Mouse (Mus musculus) heart, adult 11 months (tissue): ENCODE results near the gene Gpr162.
A peak's percentile ranks its signal among the peaks of the same experiment; 100 is the strongest.

ENCODE experiments used
- DNase-seq: peaks from one replicate; pipeline ENCODE4 v3.0.0; 2022

Gene Gpr162

DNA sequence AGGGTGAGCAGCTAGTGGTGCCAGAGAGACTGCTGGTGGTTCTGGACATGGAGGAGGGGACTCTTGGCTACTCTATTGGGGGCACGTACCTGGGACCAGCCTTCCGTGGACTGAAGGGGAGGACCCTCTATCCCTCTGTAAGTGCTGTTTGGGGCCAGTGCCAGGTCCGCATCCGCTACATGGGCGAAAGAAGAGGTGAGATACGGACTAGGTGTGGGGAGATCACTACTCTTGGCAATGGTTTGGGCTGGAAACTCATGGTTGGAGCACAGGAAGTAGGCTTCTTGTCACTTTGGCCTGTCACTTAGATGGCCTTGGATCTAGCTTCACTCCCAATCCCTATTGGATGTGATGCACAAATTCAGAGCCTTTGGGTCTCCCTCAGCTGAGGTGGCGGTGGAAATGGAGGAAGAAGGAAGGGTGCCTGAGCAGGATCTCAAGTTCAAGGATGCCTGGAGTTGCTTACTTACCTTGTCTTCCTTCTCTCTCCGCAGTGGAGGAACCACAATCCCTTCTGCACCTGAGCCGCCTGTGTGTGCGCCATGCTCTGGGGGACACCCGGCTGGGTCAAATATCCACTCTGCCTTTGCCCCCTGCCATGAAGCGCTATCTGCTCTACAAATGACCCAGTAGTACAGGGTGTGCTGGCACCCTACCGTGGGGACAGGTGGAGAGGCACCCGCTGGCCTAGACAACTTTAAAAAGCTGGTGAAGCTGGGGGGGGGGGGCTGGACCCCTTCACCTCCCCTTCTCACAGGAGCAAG is 53.8 kb downstream of the Gpr162 start:
- DNase-seq, result peak; percentile 95

GRCm38 (mm10) chr6:124809052-124809774 is 54.6 kb downstream of the Gpr162 start:
- DNase-seq, result peak; percentile 99
